Mouse (Mus musculus) small intestine, adult 2 months (tissue): ENCODE measurements around the gene Smoc2. TPM values are rescaled to one million over a fixed set of nuclear protein-coding genes. Genes with fewer than 3 reads are reported as not detected.

Experiments used
- H3K27ac ChIP-seq: fragments of 200-500 bp; 2 replicates; pipeline ENCODE4 v1.5.1; 2012; ENCODE audit warnings: low read depth, low read length, control low read depth, inconsistent platforms; ENCODE audit not compliant: insufficient read depth
- H3K27me3 ChIP-seq: fragments of 200-500 bp; 2 replicates; pipeline ENCODE4 v1.6.1; 2012; ENCODE audit warnings: mild to moderate bottlenecking, moderate library complexity, low read length, inconsistent platforms; ENCODE audit not compliant: control insufficient read depth, insufficient read depth
- H3K36me3 ChIP-seq: fragments of 200-500 bp; 2 replicates; pipeline ENCODE4 v1.6.1; 2012; ENCODE audit warnings: mild to moderate bottlenecking, low read length, control low read depth, inconsistent platforms; ENCODE audit not compliant: control insufficient read depth, insufficient read depth
- H3K4me1 ChIP-seq: fragments of 200-500 bp; 2 replicates; pipeline ENCODE4 v1.6.1; 2012; ENCODE audit warnings: low read length, inconsistent platforms, mixed read lengths; ENCODE audit not compliant: control insufficient read depth, insufficient read depth, insufficient read length
- H3K4me3 ChIP-seq: fragments of 200-500 bp; 2 replicates; pipeline ENCODE4 v1.5.1; 2012; ENCODE audit warnings: low read depth, mild to moderate bottlenecking, control low read depth, inconsistent platforms, low read length, moderate library complexity
- CTCF ChIP-seq: fragments of 200-500 bp; IDR thresholded peaks from 2 replicates; pipeline ENCODE4 v1.5.1; 2012; ENCODE audit warnings: low read depth, mild to moderate bottlenecking, control low read depth, inconsistent platforms, low read length, moderate library complexity, mixed read lengths; ENCODE audit not compliant: insufficient replicate concordance, insufficient read length; ENCODE audit errors: extremely low read depth
- POLR2A ChIP-seq: fragments of 200-500 bp; IDR thresholded peaks from 2 replicates; pipeline ENCODE4 v1.6.1; 2012; ENCODE audit warnings: low read depth, mild to moderate bottlenecking, control low read depth, inconsistent platforms, low read length, moderate library complexity
- WGBS: fragments of 180-500 bp; shearing (Covaris S2); methylation state at CpG from one replicate; pipeline ENCODE4 v1.1.7; 2018; 5-methylcytosine and 5-hydroxymethylcytosine counted together
- polyA plus RNA-seq: library from polyadenylated mRNA; depleted of rRNA; stranded (reverse); fragments of >200 nt; gene quantifications from 2 replicates; pipeline ENCODE4 v1.2.3, GENCODE M21; 2012; rRNA removed

Gene Smoc2
- 43.5 and 45.2 TPM in 2 replicates for polyA plus RNA-seq

DNA sequence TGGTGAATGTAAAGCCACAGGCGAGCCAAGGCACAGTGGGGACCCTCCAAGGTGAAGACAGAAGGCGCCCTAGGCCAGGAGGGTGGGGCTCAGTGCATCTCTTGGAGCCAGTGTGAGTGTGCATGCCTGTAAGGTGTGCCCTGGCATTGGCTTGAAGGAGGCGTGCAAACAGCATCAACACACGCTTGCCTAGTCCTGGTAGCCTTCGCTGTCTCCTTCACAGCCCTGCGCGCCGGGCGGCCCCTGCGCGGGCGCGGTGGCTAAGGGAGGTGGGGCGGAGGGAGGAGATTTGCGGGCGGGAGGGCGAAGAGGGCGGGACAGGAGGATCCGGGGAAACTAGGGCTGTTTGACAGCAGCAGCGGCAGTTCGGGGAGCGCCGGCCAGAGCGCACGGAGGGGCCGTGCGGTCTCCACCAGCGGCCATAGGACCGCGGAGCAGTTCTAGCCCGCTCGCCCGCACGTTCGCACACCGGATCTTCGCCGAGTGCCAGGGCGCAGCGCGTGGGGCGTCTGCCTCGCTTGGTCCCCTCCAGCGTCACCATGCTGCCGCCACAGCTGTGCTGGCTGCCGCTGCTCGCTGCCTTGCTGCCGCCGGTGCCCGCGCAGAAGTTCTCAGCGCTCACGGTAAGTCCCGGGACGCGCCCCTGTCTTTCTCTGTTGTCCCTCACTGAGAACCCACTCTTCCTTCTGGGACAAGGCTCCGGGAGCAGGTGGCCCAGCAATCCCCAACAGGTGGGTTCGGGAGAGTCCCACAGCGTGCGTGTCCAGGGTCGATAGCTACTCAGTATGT lies at the start of gene Smoc2:
Smoc2 (plus strand) TSS at position 330 of the 789 bp plus-strand sequence.
- H3K27me3 ChIP-seq, result no peaks in the 10 kb centered on the region
- no peaks in the 10 kb centered on the region for H3K36me3 ChIP-seq
- no peak within 1 kb of the TSS for H3K27ac ChIP-seq
- WGBS, result 1% methylated on average over 61 of the region's 61 CpGs
- TF ChIP-seq POLR2A (peak; percentile 87; the same call in 1 of the 2 replicates), CTCF (no peak)
- H3K4me1 ChIP-seq, result peaks cover 9% of the 10 kb centered on the region; the same call in 1 of the 2 replicates
- peak within 1 kb of the TSS; percentile 85 for H3K4me3 ChIP-seq

DNA sequence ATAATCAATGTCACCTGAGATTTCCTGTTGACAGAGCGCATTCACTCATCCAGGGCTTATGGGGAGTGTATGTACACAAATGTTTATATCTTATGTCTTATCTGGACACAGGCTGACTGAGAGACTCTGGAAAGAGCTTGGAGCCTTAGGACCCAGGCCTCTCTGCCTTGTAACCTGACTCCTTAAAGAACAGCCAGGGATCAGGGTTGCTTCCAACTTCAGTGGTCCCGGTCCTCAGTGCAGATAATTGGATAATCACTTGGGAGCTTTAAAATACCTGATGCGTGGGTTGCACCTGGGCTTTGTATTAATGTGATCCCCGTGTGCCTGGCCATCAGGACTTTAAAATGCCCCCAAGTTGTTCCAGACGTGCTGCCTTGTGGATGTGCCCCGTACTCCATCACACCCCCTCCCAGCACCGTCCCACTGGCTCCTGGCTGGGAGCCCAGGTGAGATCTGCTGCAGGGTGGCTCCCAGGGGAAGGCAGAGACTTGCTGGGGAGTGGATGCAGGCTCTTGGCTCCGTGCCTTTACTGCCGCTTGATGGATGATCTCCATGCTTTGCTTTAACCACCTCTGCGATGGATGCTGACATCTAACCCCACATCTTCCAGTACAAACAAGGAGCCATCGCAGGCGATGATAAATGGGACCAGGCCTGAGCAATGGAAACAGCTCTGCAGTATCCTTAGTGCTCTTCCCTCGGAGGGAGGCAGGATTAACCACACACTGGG lies 48.4 kb upstream of the Smoc2 start:
- 20% methylated on average over 13 of the region's 13 CpGs for WGBS
- Histone ChIP-seq H3K4me3 (no peak overlapping the region), H3K27me3 (no peaks in the 10 kb centered on the region), H3K27ac (no peak overlapping the region), H3K36me3 (no peaks in the 10 kb centered on the region), H3K4me1 (peaks cover 31% of the 10 kb centered on the region; the same call in 1 of the 2 replicates)
- no peak for TF ChIP-seq CTCF
- no peak for TF ChIP-seq POLR2A

DNA sequence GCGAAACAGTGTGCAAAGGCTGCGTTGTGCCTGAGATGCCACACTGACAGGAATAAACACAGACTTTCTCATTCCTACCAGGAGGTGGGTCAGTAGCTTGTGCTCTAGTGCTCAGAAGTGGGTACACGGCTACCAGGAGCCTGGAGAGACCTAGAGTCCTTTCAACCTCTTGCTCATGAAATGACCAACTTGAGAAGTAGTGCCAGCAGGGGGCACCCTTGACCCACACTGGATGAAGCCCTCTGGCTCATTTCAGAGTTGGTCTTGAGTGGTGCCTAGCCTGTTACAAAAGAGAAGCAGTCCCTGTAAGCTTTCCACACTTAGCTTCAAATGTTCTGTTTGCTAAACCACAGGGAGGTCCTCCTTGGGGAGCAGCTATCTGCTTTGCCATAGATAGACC lies 46.7 kb upstream of the Smoc2 start:
- H3K4me1 ChIP-seq, result peaks cover 33% of the 10 kb centered on the region; the same call in 1 of the 2 replicates
- WGBS, result 54% methylated on average over 3 of the region's 3 CpGs
- no peak overlapping the region for H3K4me3 ChIP-seq
- TF ChIP-seq POLR2A (no peak), CTCF (peak; percentile 79; the same call in 1 of the 2 replicates)
- H3K27me3 ChIP-seq, result no peaks in the 10 kb centered on the region
- no peak overlapping the region for H3K27ac ChIP-seq
- H3K36me3 ChIP-seq, result no peaks in the 10 kb centered on the region

DNA sequence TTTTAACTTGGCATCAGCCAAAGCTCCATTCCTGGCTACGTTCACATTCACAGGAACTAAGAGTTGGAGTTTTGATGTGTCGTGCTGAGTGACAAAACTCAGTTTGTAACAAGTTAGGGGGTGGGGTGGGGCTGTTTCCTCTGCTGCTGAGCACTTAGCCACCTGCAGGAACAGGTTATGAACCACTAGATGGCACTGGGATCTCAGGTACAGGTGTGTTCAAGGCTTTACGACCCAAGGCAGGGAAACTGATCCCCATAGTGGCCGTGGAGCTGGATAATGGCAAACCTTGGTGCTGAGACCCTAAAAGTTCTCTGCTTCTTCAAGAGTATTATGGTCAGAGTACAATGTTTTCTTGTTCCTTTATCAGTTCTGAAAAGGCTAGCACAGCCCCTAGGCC lies 45.6 kb upstream of the Smoc2 start:
- Histone ChIP-seq H3K4me1 (peaks cover 33% of the 10 kb centered on the region; the same call in 1 of the 2 replicates), H3K27ac (no peak overlapping the region)
- no peak for TF ChIP-seq POLR2A
- peak; percentile 68; the same call in 1 of the 2 replicates for TF ChIP-seq CTCF

DNA sequence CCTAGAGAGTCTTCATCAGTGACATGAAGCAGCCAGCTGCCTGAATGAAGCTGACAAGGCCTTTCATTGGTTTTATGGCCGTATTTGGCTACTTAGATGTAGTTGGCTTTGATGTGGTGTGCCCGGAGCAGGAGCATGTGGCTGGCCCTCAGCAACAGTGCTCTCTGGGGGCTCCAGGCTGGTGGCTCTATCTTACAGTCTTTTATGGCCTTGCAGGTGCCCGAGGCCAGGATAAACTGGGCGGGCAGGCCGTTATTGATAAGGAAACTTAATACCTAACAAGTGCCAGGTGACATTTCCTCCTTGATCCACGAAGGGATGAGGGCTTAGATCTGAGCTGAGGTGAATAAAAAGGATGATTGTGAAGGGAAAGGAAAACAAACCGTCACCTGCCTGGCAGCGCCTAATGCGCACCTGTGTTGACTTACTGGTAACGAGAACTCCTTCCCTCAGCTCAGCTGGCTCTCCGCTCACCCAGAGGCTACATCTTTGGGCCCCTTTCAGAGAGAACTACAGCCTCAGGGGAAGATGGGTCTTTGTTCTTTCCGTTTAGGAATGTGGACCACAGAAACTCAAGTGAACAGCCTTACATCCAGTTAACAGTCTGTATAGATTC lies 44.4 kb upstream of the Smoc2 start:
- Histone ChIP-seq H3K36me3 (no peaks in the 10 kb centered on the region), H3K4me1 (peaks cover 26% of the 10 kb centered on the region; the same call in 1 of the 2 replicates), H3K27ac (peak overlapping the region; percentile 61), H3K4me3 (no peak overlapping the region), H3K27me3 (no peaks in the 10 kb centered on the region)
- TF ChIP-seq POLR2A (no peak), CTCF (no peak)
- 27% methylated on average over 12 of the region's 12 CpGs for WGBS

More for the DNA sequence above, 45.6 kb upstream of the Smoc2 start:
- H3K36me3 ChIP-seq, result no peaks in the 10 kb centered on the region
- H3K4me3 ChIP-seq, result no peak overlapping the region
- 14% methylated on average over 4 of the region's 4 CpGs for WGBS
- H3K27me3 ChIP-seq, result no peaks in the 10 kb centered on the region

DNA sequence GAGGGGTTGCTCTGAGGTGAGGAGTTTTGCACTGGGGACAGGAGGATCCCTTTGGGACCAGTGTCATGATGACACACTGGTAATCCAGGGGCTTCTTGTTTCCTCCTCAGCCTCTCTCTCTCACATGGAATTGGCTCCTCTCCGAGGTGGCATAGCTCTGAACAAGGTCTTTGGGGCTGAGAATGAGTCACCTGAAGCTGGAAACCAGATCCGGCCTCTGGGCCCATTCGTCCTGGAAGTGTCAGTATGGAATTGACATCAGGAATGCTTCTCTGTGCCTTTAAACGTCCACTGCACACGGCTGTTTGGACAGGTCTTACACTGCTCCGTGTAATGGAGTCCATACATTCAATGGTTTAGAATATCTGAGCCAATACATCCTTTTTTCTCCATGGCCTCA lies 42.2 kb upstream of the Smoc2 start:
- no peaks in the 10 kb centered on the region for H3K36me3 ChIP-seq
- H3K4me3 ChIP-seq, result no peak overlapping the region
- no peak overlapping the region for H3K27ac ChIP-seq
- 79% methylated on average over 6 of the region's 6 CpGs for WGBS
- peaks cover 16% of the 10 kb centered on the region; the same call in 1 of the 2 replicates for H3K4me1 ChIP-seq
- no peak for TF ChIP-seq CTCF
- no peak for TF ChIP-seq POLR2A
- H3K27me3 ChIP-seq, result no peaks in the 10 kb centered on the region

DNA sequence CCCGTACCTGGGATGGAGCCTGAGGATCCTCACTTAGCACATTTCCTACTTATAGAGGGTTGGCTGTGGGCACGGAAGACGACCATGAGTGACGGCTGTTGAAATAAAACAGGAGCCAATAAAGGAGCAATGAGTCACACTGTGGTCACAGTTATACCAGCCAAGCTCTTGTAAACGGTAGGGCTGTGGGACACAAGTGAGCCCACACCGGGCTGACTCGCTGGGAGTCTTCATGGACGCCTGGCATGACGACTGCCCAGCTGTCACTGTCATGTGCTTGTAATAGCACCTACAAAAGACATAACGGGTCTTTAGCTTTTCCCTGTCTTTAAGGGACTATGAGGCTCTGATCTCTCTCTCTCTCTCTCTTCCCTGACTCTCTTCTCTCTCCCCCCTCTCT lies 39.3 kb upstream of the Smoc2 start:
- Histone ChIP-seq H3K27me3 (no peaks in the 10 kb centered on the region), H3K4me3 (no peak overlapping the region), H3K4me1 (peaks cover 11% of the 10 kb centered on the region; the same call in 1 of the 2 replicates), H3K27ac (no peak overlapping the region), H3K36me3 (no peaks in the 10 kb centered on the region)
- no peak for TF ChIP-seq POLR2A
- TF ChIP-seq CTCF, result no peak
- 88% methylated on average over 10 of the region's 10 CpGs for WGBS
